In the genomic region with DNA sequence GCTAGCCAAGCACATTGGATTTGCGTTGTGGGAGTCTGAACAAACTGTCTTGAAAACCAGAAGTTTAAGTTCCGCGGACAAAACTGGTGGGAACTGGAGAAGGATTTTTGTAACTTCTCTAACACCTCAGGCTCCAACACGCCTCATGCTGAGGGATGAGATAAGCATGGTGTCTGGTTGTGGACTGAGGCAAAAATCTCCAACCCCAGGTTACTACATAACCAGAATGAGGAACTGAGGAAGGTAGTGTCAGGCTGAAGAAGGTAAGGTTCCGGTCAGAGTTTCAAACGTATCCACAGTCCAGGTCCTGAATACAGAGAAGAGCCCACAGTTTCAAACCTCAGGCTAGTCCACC, we compare ENCODE assay signal across 9 mouse cellular contexts. TPM values are rescaled to one million over a fixed set of nuclear protein-coding genes. Genes with fewer than 3 reads are reported as not detected.
DNase-seq lines count a peak whose midpoint lies in the region; ATAC-seq and TF ChIP-seq lines count a peak whose summit lies in the region.
"Had no signal": no experiment of that assay in that cellular context is flagged by ENCODE, and none has a peak within 500 bp of the region (broad histone marks: within the 10 kb centered on the region; RNA-seq: fewer than 3 reads in every experiment).

No protein-coding gene starts in this region.

- DNase-seq in heart, postnatal 25 days (ENCODE audit: low spot score), result no peak
- DNase-seq in ES-E14 (ENCODE audit: low read depth, low spot score), result no peak
- DNase-seq in adrenal gland, adult 18-20 months (ENCODE audit: low spot score in 2 of 2), result no peak
- no peak for DNase-seq in thymus, postnatal 4 days
- DNase-seq in left cerebral cortex, adult 9 months (ENCODE audit: low spot score in 2 of 2), result no peak

- peaks cover 5% of the 10 kb centered on the region for H3K4me1 ChIP-seq in heart, embryonic 11.5 days (ENCODE audit: control insufficient read depth, insufficient read depth, low read length)
- peaks cover 0 to 2% of the 10 kb centered on the region in 2 experiments; a peak in 1 of 4 replicates for H3K4me1 ChIP-seq in ES-E14 (ENCODE audit: control insufficient read depth in 2 of 2, insufficient read depth in 2 of 2, low read length in 2 of 2, poor library complexity in 1 of 2)

- 0 out of 2 replicates have a peak overlapping the region, but pooled peaks have one; percentile 12 for H3K9ac ChIP-seq in heart, embryonic 11.5 days (ENCODE audit: low read depth, low read length)
- no peak overlapping the region for H3K9ac ChIP-seq in ES-E14 (ENCODE audit: insufficient read depth, low read depth, low read length, poor library complexity, severe bottlenecking)

- H3K36me3 ChIP-seq in heart, embryonic 11.5 days (ENCODE audit: control insufficient read depth, insufficient read depth, low read length), result no peaks in the 10 kb centered on the region
- no peaks in the 10 kb centered on the region for H3K36me3 ChIP-seq in ES-E14 (ENCODE audit: control insufficient read depth, insufficient read depth, low read length, poor library complexity, severe bottlenecking)

- 24% methylated on average over 6 of the region's 6 CpGs for WGBS in heart, embryonic 11.5 days (ENCODE audit: insufficient replicate concordance)

- no peaks in the 10 kb centered on the region for H3K27me3 ChIP-seq in heart, embryonic 11.5 days (ENCODE audit: control insufficient read depth, insufficient read depth, low read length)

- peak overlapping the region; percentile 76 for H3K4me3 ChIP-seq in heart, embryonic 11.5 days (ENCODE audit: low read depth, low read length)
- peak overlapping the region; percentile 38 to 62 for H3K4me3 ChIP-seq in ES-E14 (ENCODE audit: insufficient read depth in 1 of 2, low read depth in 1 of 2, low read length in 2 of 2, poor library complexity in 1 of 2, severe bottlenecking in 1 of 2)

- peak overlapping the region; percentile 76 for H3K4me2 ChIP-seq in heart, embryonic 11.5 days

- intact Hi-C loops in heart, postnatal 25 days (cut with DNase I), result loop anchor here (10.0 kb wide), 1 partner anchor 514 kb away; no protein-coding TSS in a partner anchor

- no peak overlapping the region for H3K27ac ChIP-seq in heart, embryonic 11.5 days (ENCODE audit: low read depth, low read length)
- no peak overlapping the region for H3K27ac ChIP-seq in ES-E14 (ENCODE audit: insufficient read depth, low read depth, low read length, poor library complexity, severe bottlenecking)

- no peaks in the 10 kb centered on the region for H3K9me3 ChIP-seq in heart, embryonic 11.5 days (replicated peaks; ENCODE audit: control insufficient read depth, low read length)
- no peaks in the 10 kb centered on the region for H3K9me3 ChIP-seq in ES-E14 (ENCODE audit: control insufficient read depth, insufficient read depth, low read depth, low read length)

- no peak for ATAC-seq in heart, embryonic 11.5 days (replicated peaks; ENCODE audit: insufficient number of reproducible peaks, low FRiP score, low TSS enrichment)
- peak; percentile 63 to 70; a peak in 3 of 4 replicates for ATAC-seq in hematopoietic stem cell, adult 5-6 weeks (replicated peaks in 1 of 2; ENCODE audit: insufficient read depth in 1 of 2, low FRiP score in 2 of 2, low TSS enrichment in 1 of 2, low read depth in 1 of 2, poor library complexity in 2 of 2, severe bottlenecking in 2 of 2)
- peak; percentile 61; the same call in 1 of the 2 replicates for ATAC-seq in megakaryocyte, adult 5-6 weeks (ENCODE audit: poor library complexity, severe bottlenecking)

- in situ Hi-C loops in ES-E14 (cut with MboI; ENCODE audit: low sequenced_read_pairs in 2 of 2, unreplicated experiment in 2 of 2), result no loop called here

TF ChIP-seq in ES-E14, 5 proteins besides CTCF, POLR2A, EP300 and RAD21:
- TF ChIP-seq MAFK (IDR thresholded peaks at IDR 0.05; ENCODE audit: insufficient read depth, low read depth, low read length) (no peak), ZC3H11A (IDR thresholded peaks at IDR 0.05; ENCODE audit: borderline replicate concordance, low read depth, low read length) (no peak), HCFC1 (IDR thresholded peaks at IDR 0.05; ENCODE audit: borderline replicate concordance, insufficient read depth, low read length) (no peak), ZNF384 (IDR thresholded peaks at IDR 0.05; ENCODE audit: low read depth, low read length) (no peak), CHD2 (IDR thresholded peaks at IDR 0.05; ENCODE audit: low read depth, low read length) (no peak)
TF ChIP-seq in ES-E14: peak in this region for 0.

RNA-seq across cellular contexts. Expression of a gene that starts 0.5 kb away (rescaled TPM):
- 35.0 and 35.7 TPM in 2 replicates for polyA plus RNA-seq in heart, embryonic 11.5 days (2014; fragmentation: Nextera tagmentation; extraction: Ambion mirVana)
- 10 to 100 TPM; 45.4 to 53.7 TPM for total RNA-seq in heart, postnatal 25 days (2021)
- 8.3 and 12.5 TPM in 2 replicates for total RNA-seq in ES-E14 (2012; rRNA removed)
- total RNA-seq in hematopoietic stem cell, adult 5-6 weeks (2017), result 120 and 121 TPM in 2 replicates
- total RNA-seq in megakaryocyte, adult 5-6 weeks (2015), result 314 and 331 TPM in 2 replicates
- total RNA-seq in megakaryocyte, adult 5-6 weeks (2017), result 241 and 246 TPM in 2 replicates
- 10 to 100 TPM; 51.3 to 56.1 TPM for total RNA-seq in adrenal gland, adult 18-20 months (2021)

RNA-seq across cellular contexts. Expression of a gene that starts 30.5 kb away (rescaled TPM):
- polyA plus RNA-seq in heart, embryonic 11.5 days (2014; fragmentation: Nextera tagmentation; extraction: Ambion mirVana), result not detected in 2 replicates
- not detected for total RNA-seq in heart, postnatal 25 days (2021)
- total RNA-seq in ES-E14 (2012; rRNA removed), result not detected in 2 replicates
- total RNA-seq in hematopoietic stem cell, adult 5-6 weeks (2017), result 0.25 and 3.0 TPM in 2 replicates
- total RNA-seq in megakaryocyte, adult 5-6 weeks (2015), result 0.07 and 0.87 TPM in 2 replicates
- 0.73 TPM in 1 of 2 replicates, not detected in the other for total RNA-seq in megakaryocyte, adult 5-6 weeks (2017)
- total RNA-seq in adrenal gland, adult 18-20 months (2021), result not detected
- total RNA-seq: gastrocnemius, postnatal 4 days had no signal
